Mouse (Mus musculus) layer of hippocampus, postnatal 10 days (tissue): Measurements from ENCODE around the gene Wdr70. TPM values are rescaled to one million over a fixed set of nuclear protein-coding genes. Genes with fewer than 3 reads are reported as not detected.

ENCODE experiments used
- DNase-seq, 2 experiments: peaks; one replicate each; pipeline ENCODE4 v3.0.0; 2021; ENCODE audit warnings: low spot score in 2 of 2
- total RNA-seq, 2 experiments: library from RNA; stranded (reverse); gene quantifications; 2 replicates each; pipeline ENCODE4 v1.2.3; 2021

The Wdr70 gene
- total RNA-seq, 2 experiments from 2014 or later = 35.8 to 37.3 TPM

GRCm38 (mm10) chr15:8031211-8031610 lies 67.8 kb downstream of the Wdr70 start:
- DNase-seq = no peak

DNA sequence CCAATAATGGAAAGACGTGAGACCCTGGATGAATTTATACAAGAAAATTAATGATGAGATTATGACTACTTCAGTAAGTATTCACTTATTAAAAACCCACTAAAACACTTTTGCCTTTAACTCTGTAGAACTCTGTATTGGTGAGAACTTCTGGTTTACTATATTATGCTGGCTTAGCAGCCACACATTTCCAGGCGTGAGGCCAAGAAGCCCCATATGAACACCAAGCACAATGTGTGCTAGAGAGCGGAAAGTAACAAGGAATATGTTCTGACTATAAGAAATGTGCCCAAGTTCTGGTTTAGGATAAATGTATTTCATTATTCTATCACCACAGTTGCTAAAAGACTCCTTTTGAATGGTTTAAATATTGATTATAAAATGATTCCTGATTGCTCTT lies 68.4 kb downstream of the Wdr70 start:
- DNase-seq = peak; percentile 29 to 51

- DNase-seq = no peak
These were observed 71.5 kb downstream of the Wdr70 start for GRCm38 (mm10) chr15:8027503-8027902.

DNA sequence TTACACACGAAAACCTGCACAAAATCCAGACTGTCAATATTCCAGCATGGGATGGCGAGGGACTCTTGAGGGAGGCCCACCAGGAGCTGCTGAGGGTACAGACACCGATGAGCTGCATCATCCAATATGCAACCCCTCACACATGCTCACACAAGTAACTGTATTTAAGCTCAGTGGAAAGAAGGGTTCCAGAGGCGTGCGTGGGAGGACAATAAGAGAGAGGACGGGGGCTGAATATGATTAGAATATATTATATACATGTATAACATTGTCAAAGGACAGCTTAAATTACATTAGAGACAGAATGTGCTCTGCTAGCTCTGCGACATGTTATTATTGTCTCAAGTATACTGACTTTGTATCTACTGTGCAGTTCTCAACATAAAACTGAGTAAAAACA lies 87.6 kb downstream of the Wdr70 start:
- DNase-seq = no peak

GRCm38 (mm10) chr15:8007413-8007812 lies 91.6 kb downstream of the Wdr70 start:
- no peak for DNase-seq

- no peak for DNase-seq
These were observed 93.0 kb downstream of the Wdr70 start for GRCm38 (mm10) chr15:8006056-8006455.

GRCm38 (mm10) chr15:8005506-8005905 lies 93.5 kb downstream of the Wdr70 start:
- peak; percentile 18 to 36 for DNase-seq

DNA sequence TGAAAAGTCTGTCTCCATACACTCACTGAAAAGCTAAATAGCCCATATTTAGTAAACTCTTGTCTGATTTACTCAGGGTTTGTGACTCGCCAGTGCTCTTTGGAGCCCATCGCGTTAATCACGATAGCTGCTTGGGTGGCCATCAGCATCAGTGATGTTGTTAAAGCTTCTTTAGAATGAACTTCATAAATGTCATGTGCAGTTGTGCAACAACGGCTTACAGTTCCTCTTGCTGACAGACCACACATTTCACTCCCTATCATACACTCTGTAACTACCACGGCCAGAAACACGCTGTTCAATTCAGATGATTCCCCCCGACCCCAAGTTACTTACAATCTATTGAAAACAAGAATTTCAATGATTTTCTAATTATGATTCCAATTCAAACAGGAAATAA lies 95.2 kb downstream of the Wdr70 start:
- DNase-seq = no peak

GRCm38 (mm10) chr15:7998843-7999546 lies 100.0 kb downstream of the Wdr70 start:
- DNase-seq = no peak

- DNase-seq = no peak
These were observed 100.9 kb downstream of the Wdr70 start for GRCm38 (mm10) chr15:7998095-7998494.

GRCm38 (mm10) chr15:7993721-7994120 lies 105.3 kb downstream of the Wdr70 start:
- no peak for DNase-seq

GRCm38 (mm10) chr15:7990101-7990500 lies 108.9 kb downstream of the Wdr70 start:
- DNase-seq = no peak

- no peak for DNase-seq
These were observed 111.6 kb downstream of the Wdr70 start for GRCm38 (mm10) chr15:7987374-7987773.

GRCm38 (mm10) chr15:7986274-7986673 lies 112.7 kb downstream of the Wdr70 start:
- no peak for DNase-seq

DNA sequence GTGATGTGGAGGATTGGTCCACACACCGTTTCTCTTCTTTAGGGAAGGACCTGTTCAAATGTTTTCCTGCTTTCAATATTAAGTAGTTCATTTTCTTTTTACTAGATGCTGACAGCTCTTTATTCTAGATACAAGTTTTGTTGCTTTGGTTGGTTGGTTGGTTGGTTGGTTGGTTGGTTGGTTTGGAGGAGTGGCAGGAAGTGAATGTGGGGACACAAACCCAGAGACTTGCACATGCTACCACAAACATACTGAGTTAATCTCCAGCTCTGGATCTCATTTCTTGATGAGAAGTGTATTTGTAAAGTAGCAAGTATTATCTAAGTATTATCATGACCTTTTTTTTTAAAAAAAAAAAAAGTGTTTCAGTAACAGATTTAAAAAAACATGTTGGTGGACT lies 120.4 kb downstream of the Wdr70 start:
- no peak for DNase-seq

GRCm38 (mm10) chr15:7976775-7977174 lies 122.2 kb downstream of the Wdr70 start:
- no peak for DNase-seq

DNA sequence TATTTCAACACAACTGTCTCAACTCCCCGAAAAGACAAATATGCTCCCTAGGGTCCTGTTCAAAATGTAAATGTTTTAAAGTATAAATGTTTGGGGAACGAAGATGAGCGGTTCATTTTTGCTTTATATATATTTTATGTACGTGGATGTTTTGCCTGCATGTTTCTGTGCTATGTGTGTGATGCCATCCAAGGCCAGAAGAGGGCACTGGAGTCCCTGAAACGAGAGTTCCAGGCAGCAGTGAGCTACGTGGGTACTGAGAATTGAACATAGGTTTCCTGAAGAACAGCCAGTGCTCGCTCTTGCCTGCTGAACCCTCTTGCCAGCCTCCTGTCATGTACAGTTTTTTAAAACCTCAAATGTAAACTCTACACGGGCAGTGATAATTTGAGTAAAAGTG lies 124.6 kb downstream of the Wdr70 start:
- no peak for DNase-seq

DNA sequence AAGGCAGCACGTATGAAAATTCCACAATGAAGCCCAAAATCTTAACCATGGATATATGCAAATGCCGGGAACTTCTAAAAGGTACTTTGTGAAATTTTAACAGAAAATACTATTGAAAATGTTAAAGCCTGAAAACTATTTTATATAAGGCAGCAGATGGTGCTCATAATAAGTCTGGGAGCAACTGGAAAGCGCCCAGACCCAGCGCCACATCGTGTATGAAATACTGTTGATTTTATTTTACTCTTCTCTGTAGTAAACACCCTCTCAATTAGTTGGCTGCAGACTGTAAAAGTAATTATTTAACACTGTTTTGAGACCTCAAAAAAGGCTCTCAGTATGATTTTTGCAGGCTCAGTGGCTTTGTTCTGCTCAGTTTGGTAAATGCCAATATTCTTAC lies 126.5 kb downstream of the Wdr70 start:
- DNase-seq = no peak

GRCm38 (mm10) chr15:7962786-7963185 lies 136.2 kb downstream of the Wdr70 start:
- no peak for DNase-seq

- no peak for DNase-seq
These were observed 137.5 kb downstream of the Wdr70 start for GRCm38 (mm10) chr15:7961489-7961888.

DNA sequence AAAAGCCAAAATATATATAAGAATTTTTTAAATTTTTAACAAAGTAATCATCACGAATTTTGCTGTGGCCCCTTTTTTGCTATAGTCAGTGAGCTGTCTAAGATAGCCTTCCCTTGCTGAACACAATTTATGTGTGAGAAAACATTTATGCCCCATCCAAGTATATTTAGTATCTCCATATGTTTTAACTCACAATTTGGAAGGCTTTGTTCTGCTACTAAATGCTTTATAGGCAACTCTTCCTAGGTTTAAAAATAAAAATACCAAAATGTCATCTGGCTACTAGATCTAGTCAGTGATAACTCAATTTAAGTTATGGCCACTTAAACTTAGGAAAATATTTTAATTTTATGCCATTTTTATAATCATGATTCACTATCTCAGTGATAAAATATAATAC lies 142.1 kb downstream of the Wdr70 start:
- DNase-seq = no peak

GRCm38 (mm10) chr15:7950561-7950960 lies 148.4 kb downstream of the Wdr70 start:
- DNase-seq = no peak

DNA sequence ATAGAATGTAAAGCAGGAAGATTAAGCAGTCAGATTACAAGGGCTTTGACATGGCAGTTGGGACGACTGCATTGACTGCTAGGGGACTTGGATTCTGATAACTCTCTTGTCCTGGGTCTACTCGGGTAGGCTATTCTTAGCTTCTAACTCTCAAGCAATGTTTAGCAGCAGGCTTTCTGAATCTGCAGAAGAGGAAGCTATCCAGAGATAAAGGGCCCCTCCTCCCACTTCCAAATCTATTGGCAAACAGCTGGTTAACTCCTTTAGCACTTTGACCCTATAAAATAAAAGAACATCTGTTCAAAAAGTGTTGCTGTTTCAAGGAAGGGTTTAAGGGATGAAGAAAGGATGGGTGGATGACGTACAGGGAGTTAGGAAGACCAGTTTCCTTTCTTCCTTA lies 157.3 kb downstream of the Wdr70 start:
- no peak for DNase-seq
